Mouse (Mus musculus) lung, embryonic 16.5 days (tissue): ENCODE data around the gene Lrsam1. TPM values are rescaled to one million over a fixed set of nuclear protein-coding genes. Genes with fewer than 3 reads are reported as not detected.

ENCODE experiments used
- ATAC-seq: fragments of 200-750 bp; cut with Nextera tagmentation; 2 replicates; pipeline ENCODE4 v1.8.0; 2017; ENCODE audit warnings: low read depth, mild to moderate bottlenecking, moderate library complexity
- H3K27ac ChIP-seq: fragments of 300-500 bp; sonication (generic); 2 replicates; pipeline ENCODE4 v1.5.1; 2014; ENCODE audit warnings: mild to moderate bottlenecking, control low read depth, low read length
- H3K27me3 ChIP-seq: fragments of 300-500 bp; sonication (generic); 2 replicates; pipeline ENCODE4 v1.6.1; 2014; ENCODE audit warnings: low read depth, low read length, mixed read lengths; ENCODE audit not compliant: control insufficient read depth, insufficient read depth
- H3K36me3 ChIP-seq: fragments of 300-500 bp; sonication (generic); 2 replicates; pipeline ENCODE4 v1.6.1; 2014; ENCODE audit warnings: low read length; ENCODE audit not compliant: control insufficient read depth, insufficient read depth
- H3K4me1 ChIP-seq: fragments of 300-500 bp; sonication (generic); replicated peaks from 2 replicates; pipeline ENCODE4 v1.6.1; 2014; ENCODE audit warnings: low read length, mixed read lengths; ENCODE audit not compliant: control insufficient read depth, insufficient read depth
- H3K4me2 ChIP-seq: fragments of 300-500 bp; sonication (generic); 2 replicates; pipeline ENCODE4 v1.6.1; 2014; ENCODE audit warnings: low read depth, low read length, control low read depth
- H3K4me3 ChIP-seq: fragments of 300-500 bp; sonication (generic); 2 replicates; pipeline ENCODE4 v1.5.1; 2014; ENCODE audit warnings: mild to moderate bottlenecking, low read length, control low read depth
- H3K9ac ChIP-seq: fragments of 300-500 bp; sonication (generic); 2 replicates; pipeline ENCODE4 v1.6.1; 2014; ENCODE audit warnings: low read length, control low read depth
- H3K9me3 ChIP-seq: fragments of 300-500 bp; sonication (generic); 2 replicates; pipeline ENCODE4 v1.6.1; 2016; ENCODE audit warnings: low read length; ENCODE audit not compliant: control insufficient read depth
- WGBS: fragments of 180-500 bp; shearing (Covaris S2); extraction: QIAGEN DNeasy Blood & Tissue Kit; methylation state at CpG from one replicate; pipeline ENCODE4 v1.1.7; 2014; 5-methylcytosine and 5-hydroxymethylcytosine counted together
- polyA plus RNA-seq: library from polyadenylated mRNA; unstranded; fragments of >200 nt; fragmentation: Nextera tagmentation; extraction: Ambion mirVana; gene quantifications from 2 replicates; pipeline ENCODE4 v1.2.1, GENCODE M21; 2015

Gene Lrsam1
- polyA plus RNA-seq, 1 experiment from 2014 or later: 10.6 TPM

GRCm38 (mm10) chr2:32939418-32939817, 22.0 kb downstream of the Lrsam1 start:
- no peak for ATAC-seq
- peaks cover 8% of the 10 kb centered on the region for H3K36me3 ChIP-seq
- no peaks in the 10 kb centered on the region for H3K4me1 ChIP-seq
- H3K9ac ChIP-seq: no peak overlapping the region
- no peak overlapping the region for H3K4me3 ChIP-seq
- no peak overlapping the region for H3K4me2 ChIP-seq
- H3K27me3 ChIP-seq: no peaks in the 10 kb centered on the region
- no peaks in the 10 kb centered on the region for H3K9me3 ChIP-seq
- no peak overlapping the region for H3K27ac ChIP-seq
- 72% methylated on average over 5 of the region's 5 CpGs for WGBS

GRCm38 (mm10) chr2:32938741-32939140, 22.7 kb downstream of the Lrsam1 start:
- H3K27me3 ChIP-seq: no peaks in the 10 kb centered on the region
- 87% methylated on average over 5 of the region's 5 CpGs for WGBS
- no peak overlapping the region for H3K4me2 ChIP-seq
- no peak overlapping the region for H3K4me3 ChIP-seq
- H3K4me1 ChIP-seq: no peaks in the 10 kb centered on the region
- H3K9me3 ChIP-seq: no peaks in the 10 kb centered on the region
- no peak overlapping the region for H3K9ac ChIP-seq
- peaks cover 8% of the 10 kb centered on the region for H3K36me3 ChIP-seq
- no peak overlapping the region for H3K27ac ChIP-seq
- no peak for ATAC-seq

DNA sequence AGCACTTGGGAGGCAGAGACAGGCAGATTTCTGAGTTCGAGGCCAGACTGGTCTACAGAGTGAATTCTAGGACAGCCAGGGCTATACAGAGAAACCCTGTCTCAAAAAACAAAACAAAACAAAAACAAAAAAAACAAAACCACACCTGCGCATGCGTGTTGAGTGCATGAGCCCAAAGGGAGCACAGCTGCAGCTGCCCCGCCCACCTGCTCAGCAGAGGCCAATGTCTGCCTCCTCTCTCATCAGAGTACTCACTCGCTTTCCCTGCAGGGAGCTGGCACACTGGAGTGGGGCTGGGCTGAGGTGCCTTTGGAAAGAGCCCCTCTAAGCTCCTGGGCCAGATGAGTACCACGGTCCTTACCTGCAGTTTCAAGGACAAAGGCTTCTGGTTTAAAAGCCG, 29.7 kb downstream of the Lrsam1 start:
- H3K9me3 ChIP-seq: no peaks in the 10 kb centered on the region
- H3K4me3 ChIP-seq: no peak overlapping the region
- H3K4me2 ChIP-seq: no peak overlapping the region
- peaks cover 14% of the 10 kb centered on the region for H3K4me1 ChIP-seq
- no peak overlapping the region for H3K27ac ChIP-seq
- WGBS: 64% methylated on average over 7 of the region's 7 CpGs
- H3K36me3 ChIP-seq: no peaks in the 10 kb centered on the region
- ATAC-seq: no peak
- H3K27me3 ChIP-seq: no peaks in the 10 kb centered on the region
- no peak overlapping the region for H3K9ac ChIP-seq

- ATAC-seq: no peak
- 79% methylated on average over 19 of the region's 19 CpGs for WGBS
- H3K4me2 ChIP-seq: no peak overlapping the region
- H3K27ac ChIP-seq: no peak overlapping the region; the same call in 1 of the 2 replicates
- peaks cover 18% of the 10 kb centered on the region for H3K4me1 ChIP-seq
- H3K27me3 ChIP-seq: no peaks in the 10 kb centered on the region
- no peak overlapping the region for H3K9ac ChIP-seq
- no peaks in the 10 kb centered on the region for H3K9me3 ChIP-seq
- no peak overlapping the region for H3K4me3 ChIP-seq
- peaks cover 9% of the 10 kb centered on the region for H3K36me3 ChIP-seq
Measured at GRCm38 (mm10) chr2:32928947-32929829, 32.2 kb downstream of the Lrsam1 start.

DNA sequence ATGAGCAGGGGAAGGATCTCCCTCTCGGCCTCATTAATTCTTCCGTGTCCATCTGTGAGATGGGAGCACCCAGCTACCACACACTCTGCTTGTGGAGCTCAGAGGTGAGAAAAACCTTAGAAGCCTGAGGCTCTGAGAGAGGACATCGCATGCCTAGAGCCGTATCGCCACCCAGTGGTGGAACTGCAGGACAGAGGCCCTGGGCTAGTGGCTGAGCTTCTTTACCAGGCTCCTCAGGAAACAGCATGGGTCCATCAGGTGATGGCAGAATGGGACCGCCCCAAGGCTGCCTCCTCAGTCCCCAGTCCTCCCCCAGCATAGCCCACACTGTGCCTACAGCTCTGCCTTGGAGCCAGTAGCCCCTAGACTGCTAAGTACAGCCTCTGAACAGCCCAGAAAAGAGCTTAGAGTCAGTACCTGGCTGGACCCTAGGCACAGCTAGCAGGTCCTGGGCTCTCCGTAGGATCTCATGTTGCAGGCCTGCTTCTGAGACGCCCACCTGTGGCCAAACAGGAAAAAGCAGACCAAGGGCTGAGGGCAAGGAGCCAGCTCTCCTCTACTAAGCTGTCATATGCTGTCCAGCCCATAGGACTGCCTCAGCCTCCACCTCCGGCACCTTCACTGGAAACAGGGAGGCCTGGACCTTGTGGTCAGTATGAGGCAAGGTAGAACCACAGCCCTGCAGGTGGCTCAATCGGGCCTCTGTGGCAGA, 33.0 kb downstream of the Lrsam1 start:
- peak overlapping the region; percentile 42 for H3K4me2 ChIP-seq
- H3K4me3 ChIP-seq: no peak overlapping the region
- peak; percentile 77 for ATAC-seq
- H3K27me3 ChIP-seq: no peaks in the 10 kb centered on the region
- peaks cover 16% of the 10 kb centered on the region for H3K36me3 ChIP-seq
- H3K9ac ChIP-seq: peak overlapping the region; percentile 57
- 25% methylated on average over 10 of the region's 10 CpGs for WGBS
- H3K27ac ChIP-seq: peak overlapping the region; percentile 96
- peaks cover 18% of the 10 kb centered on the region for H3K4me1 ChIP-seq
- H3K9me3 ChIP-seq: no peaks in the 10 kb centered on the region

- ATAC-seq: peak; percentile 77
- H3K4me2 ChIP-seq: peak overlapping the region; percentile 42
- 42% methylated on average over 15 of the region's 15 CpGs for WGBS
- peak overlapping the region; percentile 57 for H3K9ac ChIP-seq
- peak overlapping the region; percentile 96 for H3K27ac ChIP-seq
- peaks cover 23% of the 10 kb centered on the region for H3K36me3 ChIP-seq
- H3K4me1 ChIP-seq: peaks cover 18% of the 10 kb centered on the region
- H3K27me3 ChIP-seq: no peaks in the 10 kb centered on the region
- H3K4me3 ChIP-seq: no peak overlapping the region
- no peaks in the 10 kb centered on the region for H3K9me3 ChIP-seq
Measured at GRCm38 (mm10) chr2:32927624-32928234, 33.7 kb downstream of the Lrsam1 start.

GRCm38 (mm10) chr2:32926330-32927075, 34.9 kb downstream of the Lrsam1 start:
- Histone ChIP-seq H3K4me1 (peaks cover 18% of the 10 kb centered on the region), H3K4me2 (no peak overlapping the region), H3K27me3 (no peaks in the 10 kb centered on the region), H3K9ac (peak overlapping the region; percentile 13; the same call in 1 of the 2 replicates), H3K36me3 (peaks cover 31% of the 10 kb centered on the region), H3K9me3 (no peaks in the 10 kb centered on the region), H3K4me3 (no peak overlapping the region), H3K27ac (peak overlapping the region; percentile 96)
- 81% methylated on average over 12 of the region's 12 CpGs for WGBS
- no peak for ATAC-seq

- peaks cover 18% of the 10 kb centered on the region for H3K4me1 ChIP-seq
- no peak for ATAC-seq
- no peak overlapping the region for H3K9ac ChIP-seq
- peaks cover 49% of the 10 kb centered on the region for H3K36me3 ChIP-seq
- no peak overlapping the region for H3K27ac ChIP-seq
- no peak overlapping the region for H3K4me2 ChIP-seq
- H3K4me3 ChIP-seq: no peak overlapping the region
- no peaks in the 10 kb centered on the region for H3K9me3 ChIP-seq
- no peaks in the 10 kb centered on the region for H3K27me3 ChIP-seq
- 78% methylated on average over 10 of the region's 10 CpGs for WGBS
Measured at GRCm38 (mm10) chr2:32924306-32924844, 37.0 kb downstream of the Lrsam1 start.
